Mouse (Mus musculus) limb, embryonic 15.5 days (tissue): Measurements from ENCODE around the gene Fbxo34. TPM values are rescaled to one million over a fixed set of nuclear protein-coding genes. Genes with fewer than 3 reads are reported as not detected.
"Not testable (repeated sequence)": the region's sequence is repeated elsewhere in the genome, so short reads cannot be mapped to it uniquely, and the experiment has no call there.

Source experiments
- ATAC-seq: fragments of 200-750 bp; cut with Nextera tagmentation; 2 replicates; pipeline ENCODE4 v1.8.0; 2017; ENCODE audit warnings: low read depth, moderate TSS enrichment; ENCODE audit not compliant: insufficient number of reproducible peaks, low FRiP score, low TSS enrichment
- H3K27ac ChIP-seq: fragments of 300-500 bp; sonication (generic); 2 replicates; pipeline ENCODE4 v1.5.1; 2015; ENCODE audit warnings: moderate library complexity, mild to moderate bottlenecking, inconsistent platforms
- H3K27me3 ChIP-seq: fragments of 300-500 bp; sonication (generic); 2 replicates; pipeline ENCODE4 v1.6.1; 2015; ENCODE audit warnings: inconsistent platforms
- H3K36me3 ChIP-seq: fragments of 300-500 bp; sonication (generic); 2 replicates; pipeline ENCODE4 v1.6.1; 2015; ENCODE audit warnings: inconsistent platforms
- H3K4me1 ChIP-seq: fragments of 300-500 bp; sonication (generic); 2 replicates; pipeline ENCODE4 v1.6.1; 2015; ENCODE audit warnings: inconsistent platforms
- H3K4me2 ChIP-seq: fragments of 300-500 bp; sonication (generic); 2 replicates; pipeline ENCODE4 v1.6.1; 2015; ENCODE audit warnings: mild to moderate bottlenecking, inconsistent platforms
- H3K4me3 ChIP-seq: fragments of 300-500 bp; sonication (generic); 2 replicates; pipeline ENCODE4 v1.5.1; 2015; ENCODE audit warnings: mild to moderate bottlenecking, inconsistent platforms
- H3K9ac ChIP-seq: fragments of 300-500 bp; sonication (generic); 2 replicates; pipeline ENCODE4 v1.6.1; 2015; ENCODE audit warnings: inconsistent platforms
- H3K9me3 ChIP-seq: fragments of 300-500 bp; sonication (generic); 2 replicates; pipeline ENCODE4 v1.6.1; 2016; ENCODE audit warnings: inconsistent platforms
- WGBS: fragments of 180-500 bp; shearing (Covaris S2); methylation state at CpG from one replicate; pipeline ENCODE4 v1.1.7; 2015; 5-methylcytosine and 5-hydroxymethylcytosine counted together
- polyA plus RNA-seq: library from polyadenylated mRNA; unstranded; fragments of >200 nt; fragmentation: Nextera tagmentation; extraction: Ambion mirVana; gene quantifications from 2 replicates; pipeline ENCODE4 v1.2.1, GENCODE M21; 2015

The Fbxo34 gene
- polyA plus RNA-seq, 1 experiment from 2014 or later: 24.2 TPM

- Histone ChIP-seq H3K4me3 (no peak overlapping the region), H3K9me3 (no peaks in the 10 kb centered on the region), H3K27ac (no peak overlapping the region), H3K9ac (no peak overlapping the region), H3K27me3 (no peaks in the 10 kb centered on the region), H3K4me1 (no peaks in the 10 kb centered on the region), H3K36me3 (0 out of 2 replicates have a peak, but pooled peaks cover 4% of the 10 kb centered on the region), H3K4me2 (no peak overlapping the region)
- no peak for ATAC-seq
- WGBS: 83% methylated on average over 7 of the region's 7 CpGs
Observed at GRCm38 (mm10) chr14:47522301-47522700, 72.1 kb downstream of the Fbxo34 start.

- Histone ChIP-seq H3K4me1 (no peaks in the 10 kb centered on the region), H3K4me2 (no peak overlapping the region), H3K27me3 (no peaks in the 10 kb centered on the region), H3K36me3 (peaks cover 5% of the 10 kb centered on the region), H3K4me3 (no peak overlapping the region), H3K9me3 (no peaks in the 10 kb centered on the region), H3K27ac (no peak overlapping the region), H3K9ac (no peak overlapping the region)
- 70% methylated on average over 8 of the region's 8 CpGs for whole genome bisulfite sequencing
- ATAC-seq: no peak
Observed at GRCm38 (mm10) chr14:47525374-47525773, 75.2 kb downstream of the Fbxo34 start.

GRCm38 (mm10) chr14:47525861-47526260 lies 75.6 kb downstream of the Fbxo34 start:
- H3K27ac ChIP-seq: no peak overlapping the region
- no peak overlapping the region for H3K4me2 ChIP-seq
- H3K4me3 ChIP-seq: no peak overlapping the region
- no peaks in the 10 kb centered on the region for H3K4me1 ChIP-seq
- no peaks in the 10 kb centered on the region for H3K27me3 ChIP-seq
- ATAC-seq: no peak
- WGBS: 75% methylated on average over 5 of the region's 5 CpGs
- peaks cover 8% of the 10 kb centered on the region for H3K36me3 ChIP-seq
- H3K9me3 ChIP-seq: no peaks in the 10 kb centered on the region
- H3K9ac ChIP-seq: no peak overlapping the region

- Histone ChIP-seq H3K4me2 (no peak overlapping the region), H3K36me3 (peaks cover 12% of the 10 kb centered on the region), H3K9me3 (no peaks in the 10 kb centered on the region), H3K9ac (no peak overlapping the region), H3K27me3 (no peaks in the 10 kb centered on the region), H3K4me3 (no peak overlapping the region), H3K27ac (no peak overlapping the region), H3K4me1 (no peaks in the 10 kb centered on the region)
- 89% methylated on average over 2 of the region's 2 CpGs for WGBS
- ATAC-seq: no peak
Observed at GRCm38 (mm10) chr14:47527833-47528232, 77.6 kb downstream of the Fbxo34 start.

- no peak overlapping the region for H3K27ac ChIP-seq
- H3K4me1 ChIP-seq: 0 out of 2 replicates have a peak, but pooled peaks cover 4% of the 10 kb centered on the region
- WGBS: 79% methylated on average over 3 of the region's 3 CpGs
- no peaks in the 10 kb centered on the region for H3K27me3 ChIP-seq
- ATAC-seq: no peak
- H3K9me3 ChIP-seq: no peaks in the 10 kb centered on the region
- H3K9ac ChIP-seq: no peak overlapping the region
- peaks cover 14% of the 10 kb centered on the region for H3K36me3 ChIP-seq
- no peak overlapping the region for H3K4me2 ChIP-seq
- no peak overlapping the region for H3K4me3 ChIP-seq
Observed at GRCm38 (mm10) chr14:47528293-47528692, 78.1 kb downstream of the Fbxo34 start.

GRCm38 (mm10) chr14:47529019-47529418 lies 78.8 kb downstream of the Fbxo34 start:
- H3K9me3 ChIP-seq: no peaks in the 10 kb centered on the region
- H3K4me2 ChIP-seq: no peak overlapping the region
- peaks cover 11% of the 10 kb centered on the region; the same call in 1 of the 2 replicates for H3K4me1 ChIP-seq
- H3K27me3 ChIP-seq: no peaks in the 10 kb centered on the region
- H3K36me3 ChIP-seq: peaks cover 14% of the 10 kb centered on the region
- WGBS: 39% methylated on average over 8 of the region's 8 CpGs
- ATAC-seq: no peak
- H3K27ac ChIP-seq: no peak overlapping the region
- no peak overlapping the region for H3K9ac ChIP-seq
- H3K4me3 ChIP-seq: no peak overlapping the region

GRCm38 (mm10) chr14:47529592-47529991 lies 79.4 kb downstream of the Fbxo34 start:
- Histone ChIP-seq H3K4me1 (peaks cover 13% of the 10 kb centered on the region; the same call in 1 of the 2 replicates), H3K36me3 (peaks cover 14% of the 10 kb centered on the region)
- not testable (repeated sequence) for H3K4me3 ChIP-seq, H3K4me2 ChIP-seq, H3K27ac ChIP-seq, H3K9me3 ChIP-seq, H3K9ac ChIP-seq, H3K27me3 ChIP-seq, ATAC-seq
- 96% methylated on average over 12 of the region's 12 CpGs for whole genome bisulfite sequencing

GRCm38 (mm10) chr14:47532496-47532895 lies 82.3 kb downstream of the Fbxo34 start:
- peaks cover 13% of the 10 kb centered on the region; the same call in 1 of the 2 replicates for H3K4me1 ChIP-seq
- H3K27me3 ChIP-seq: no peaks in the 10 kb centered on the region
- no peak overlapping the region for H3K9ac ChIP-seq
- no peak overlapping the region for H3K4me3 ChIP-seq
- H3K4me2 ChIP-seq: no peak overlapping the region
- ATAC-seq: no peak
- no peak overlapping the region for H3K27ac ChIP-seq
- WGBS: 70% methylated on average over 1 of the region's 1 CpGs
- peaks cover 10% of the 10 kb centered on the region for H3K36me3 ChIP-seq
- H3K9me3 ChIP-seq: no peaks in the 10 kb centered on the region

- Histone ChIP-seq H3K27me3 (no peaks in the 10 kb centered on the region), H3K27ac (peak overlapping the region; percentile 34), H3K9me3 (no peaks in the 10 kb centered on the region), H3K4me2 (no peak overlapping the region), H3K4me1 (peaks cover 13% of the 10 kb centered on the region; the same call in 1 of the 2 replicates), H3K9ac (no peak overlapping the region), H3K36me3 (peaks cover 10% of the 10 kb centered on the region), H3K4me3 (no peak overlapping the region)
- ATAC-seq: peak; percentile 61
- WGBS: 30% methylated on average over 11 of the region's 11 CpGs
Observed at GRCm38 (mm10) chr14:47533365-47534175, 83.3 kb downstream of the Fbxo34 start.

GRCm38 (mm10) chr14:47534176-47534525 lies 83.9 kb downstream of the Fbxo34 start:
- H3K4me1 ChIP-seq: peaks cover 13% of the 10 kb centered on the region; the same call in 1 of the 2 replicates
- no peaks in the 10 kb centered on the region for H3K27me3 ChIP-seq
- ATAC-seq: no peak
- H3K27ac ChIP-seq: no peak overlapping the region
- 80% methylated on average over 5 of the region's 5 CpGs for WGBS
- H3K4me3 ChIP-seq: no peak overlapping the region
- no peaks in the 10 kb centered on the region for H3K9me3 ChIP-seq
- H3K36me3 ChIP-seq: peaks cover 12% of the 10 kb centered on the region
- no peak overlapping the region for H3K4me2 ChIP-seq
- no peak overlapping the region for H3K9ac ChIP-seq

- Histone ChIP-seq H3K4me2 (no peak overlapping the region), H3K36me3 (peaks cover 18% of the 10 kb centered on the region), H3K9me3 (no peaks in the 10 kb centered on the region), H3K27me3 (no peaks in the 10 kb centered on the region), H3K9ac (no peak overlapping the region), H3K4me1 (peaks cover 13% of the 10 kb centered on the region; the same call in 1 of the 2 replicates), H3K27ac (no peak overlapping the region), H3K4me3 (no peak overlapping the region)
- WGBS: 81% methylated on average over 1 of the region's 1 CpGs
- ATAC-seq: no peak
Observed at GRCm38 (mm10) chr14:47535096-47535495, 84.9 kb downstream of the Fbxo34 start.

- Histone ChIP-seq H3K9ac (no peak overlapping the region), H3K4me3 (no peak overlapping the region), H3K9me3 (no peaks in the 10 kb centered on the region), H3K27ac (no peak overlapping the region), H3K4me1 (no peaks in the 10 kb centered on the region), H3K27me3 (no peaks in the 10 kb centered on the region), H3K36me3 (peaks cover 60% of the 10 kb centered on the region), H3K4me2 (no peak overlapping the region)
- ATAC-seq: no peak
- 91% methylated on average over 10 of the region's 10 CpGs for WGBS
Observed at GRCm38 (mm10) chr14:47541325-47541948, 91.2 kb downstream of the Fbxo34 start.
